Mouse (Mus musculus) CH12.LX (cell line): ENCODE results near the gene Uchl3.

Source experiments
- CTCF ChIP-seq, 2 experiments: IDR thresholded peaks in 1 of 2; conservative IDR thresholded peaks in 1 of 2; 2 replicates each; pipeline ENCODE4 v1.5.1; 2011 to 2012; ENCODE audit warnings: low read depth in 2 of 2, low read length in 2 of 2, improper control_type of control experiment in 1 of 2, inconsistent platforms in 1 of 2, mild to moderate bottlenecking in 1 of 2, moderate library complexity in 1 of 2
- ELF1 ChIP-seq: IDR thresholded peaks from 2 replicates; pipeline ENCODE4 v1.6.1; 2014; ENCODE audit warnings: low read depth, mild to moderate bottlenecking, inconsistent platforms, low read length, improper control_type of control experiment
- EP300 ChIP-seq: IDR thresholded peaks from 2 replicates; pipeline ENCODE4 v1.6.1; 2011; ENCODE audit warnings: low read length, improper control_type of control experiment
- IRF4 ChIP-seq: IDR thresholded peaks from 2 replicates; pipeline ENCODE4 v1.6.1; 2014; ENCODE audit warnings: low read depth, mild to moderate bottlenecking, inconsistent platforms, low read length, improper control_type of control experiment
- JUN ChIP-seq: IDR thresholded peaks from 2 replicates; pipeline ENCODE4 v1.6.1; 2011; ENCODE audit warnings: low read depth, mild to moderate bottlenecking, low read length, improper control_type of control experiment, moderate library complexity; ENCODE audit not compliant: insufficient read depth
- MAX ChIP-seq: IDR thresholded peaks from 2 replicates; pipeline ENCODE4 v1.6.1; 2011; ENCODE audit warnings: low read length, improper control_type of control experiment
- POLR2A ChIP-seq: IDR thresholded peaks from 2 replicates; pipeline ENCODE4 v1.6.1; 2011; ENCODE audit warnings: low read depth, mild to moderate bottlenecking, improper control_type of control experiment, low read length
- RCOR1 ChIP-seq: conservative IDR thresholded peaks from 2 replicates; pipeline ENCODE4 v1.6.1; 2012; ENCODE audit warnings: low read depth, mild to moderate bottlenecking, inconsistent platforms, low read length, improper control_type of control experiment
- SIN3A ChIP-seq: IDR thresholded peaks from 2 replicates; pipeline ENCODE4 v1.6.1; 2012; ENCODE audit warnings: low read length, improper control_type of control experiment, inconsistent platforms
- UBTF ChIP-seq: IDR thresholded peaks from 2 replicates; pipeline ENCODE4 v1.6.1; 2012; ENCODE audit warnings: low read depth, mild to moderate bottlenecking, inconsistent platforms, low read length, improper control_type of control experiment, moderate library complexity
- USF1 ChIP-seq: IDR thresholded peaks from 2 replicates; pipeline ENCODE4 v1.6.1; 2014; ENCODE audit warnings: low read depth, mild to moderate bottlenecking, inconsistent platforms, low read length, improper control_type of control experiment
- ZKSCAN1 ChIP-seq: IDR thresholded peaks from 2 replicates; pipeline ENCODE4 v1.6.1; 2012; ENCODE audit warnings: low read depth, inconsistent platforms, low read length, improper control_type of control experiment, borderline replicate concordance
- ZMIZ1 ChIP-seq: IDR thresholded peaks from 2 replicates; pipeline ENCODE4 v1.6.1; 2012; ENCODE audit warnings: low read depth, mild to moderate bottlenecking, inconsistent platforms, low read length, improper control_type of control experiment
- ZNF384 ChIP-seq: IDR thresholded peaks from 2 replicates; pipeline ENCODE4 v1.6.1; 2012; ENCODE audit warnings: low read depth, low read length, improper control_type of control experiment, inconsistent platforms

GRCm38 (mm10) chr14:101661654-101662412 is 8.1 kb downstream of the Uchl3 start:
- TF ChIP-seq CTCF (conservative IDR thresholded peaks at IDR 0.05 in 1 of 2, IDR thresholded peaks at IDR 0.05 in 1 of 2; ENCODE audit: low read depth in 2 of 2, low read length in 2 of 2) (no peak), RCOR1 (0 out of 2 replicates have a peak, but pooled peaks have one; percentile 11), ZNF384 (no peak; the same call in 1 of the 2 replicates), JUN (peak; percentile 49; the same call in 1 of the 2 replicates), ELF1 (peak; percentile 16; the same call in 1 of the 2 replicates), IRF4 (peak; percentile 88), POLR2A (no peak), USF1 (no peak), UBTF (no peak), MAX (peak; percentile 33; the same call in 1 of the 2 replicates), ZMIZ1 (no peak), ZKSCAN1 (no peak), SIN3A (no peak), EP300 (peak; percentile 90)
